Mouse (Mus musculus): ENCODE results near the gene Kctd14. TPM values are rescaled to one million over a fixed set of nuclear protein-coding genes. Genes with fewer than 3 reads are reported as not detected.
"Not testable (repeated sequence)": the region's sequence is repeated elsewhere in the genome, so short reads cannot be mapped to it uniquely, and the experiment has no call there.

Gene Kctd14
- total RNA-seq, 2 experiments from 2014 or later: 0.16 to 0.23 TPM

- no peak for DNase-seq
- intact Hi-C loops (cut with DNase I; ENCODE audit: low total_unique reads): loop anchor here (5.0 to 10.0 kb wide), 3 partner anchors 48 to 235 kb away; partner anchors contain the start of genes Aamdc and Rsf1
Observed at GRCm38 (mm10) chr7:97429705-97430104, 21.4 kb upstream of the Kctd14 start.

GRCm38 (mm10) chr7:97433517-97433916 is 17.6 kb upstream of the Kctd14 start:
- intact Hi-C loops (cut with DNase I; ENCODE audit: low total_unique reads): loop anchor here (10.0 kb wide), 1 partner anchor 231 kb away; no protein-coding TSS in a partner anchor
- DNase-seq: not testable (repeated sequence)

- DNase-seq: no peak
- intact Hi-C loops (cut with DNase I; ENCODE audit: low total_unique reads): loop anchor here (10.0 kb wide), 1 partner anchor 230 kb away; no protein-coding TSS in a partner anchor
Observed at GRCm38 (mm10) chr7:97434517-97434916, 16.6 kb upstream of the Kctd14 start.

GRCm38 (mm10) chr7:97438986-97439385 is 12.1 kb upstream of the Kctd14 start:
- no peak for DNase-seq
- intact Hi-C loops (cut with DNase I; ENCODE audit: low total_unique reads): loop anchor here (10.0 kb wide), 1 partner anchor 226 kb away; no protein-coding TSS in a partner anchor

- intact Hi-C loops (cut with DNase I; ENCODE audit: low total_unique reads): no loop called here
- peak; percentile 83 for DNase-seq
Observed at GRCm38 (mm10) chr7:97446171-97446925, 4.8 kb upstream of the Kctd14 start.

GRCm38 (mm10) chr7:97447050-97447531 is 4.0 kb upstream of the Kctd14 start:
- DNase-seq: no peak
- intact Hi-C loops (cut with DNase I; ENCODE audit: low total_unique reads): no loop called here

- intact Hi-C loops (cut with DNase I; ENCODE audit: low total_unique reads): no loop called here
- DNase-seq: no peak
Observed at GRCm38 (mm10) chr7:97452196-97452595, 1.1 kb downstream of the Kctd14 start.

- peak; percentile 15 for DNase-seq
- intact Hi-C loops (cut with DNase I; ENCODE audit: low total_unique reads): no loop called here
Observed at GRCm38 (mm10) chr7:97453141-97453921, 2.2 kb downstream of the Kctd14 start.

- DNase-seq: no peak
- intact Hi-C loops (cut with DNase I; ENCODE audit: low total_unique reads): no loop called here
Observed at GRCm38 (mm10) chr7:97454795-97455194, 3.7 kb downstream of the Kctd14 start.

- intact Hi-C loops (cut with DNase I; ENCODE audit: low total_unique reads): no loop called here
Observed at GRCm38 (mm10) chr7:97455577-97455976, 4.5 kb downstream of the Kctd14 start.

GRCm38 (mm10) chr7:97473001-97473400 is 21.9 kb downstream of the Kctd14 start:
- intact Hi-C loops (cut with DNase I; ENCODE audit: low total_unique reads): no loop called here
- no peak for DNase-seq

More at GRCm38 (mm10) chr7:97455577-97455976, 4.5 kb downstream of the Kctd14 start:
- DNase-seq: no peak

- intact Hi-C loops (cut with DNase I; ENCODE audit: low total_unique reads): loop anchor here (5.0 kb wide), 1 partner anchor 52 kb away; no protein-coding TSS in a partner anchor
- DNase-seq: no peak
Observed at GRCm38 (mm10) chr7:97479349-97479748, 28.2 kb downstream of the Kctd14 start.

GRCm38 (mm10) chr7:97480290-97480689 is 29.2 kb downstream of the Kctd14 start:
- intact Hi-C loops (cut with DNase I; ENCODE audit: low total_unique reads): loop anchor here (10.0 kb wide), 1 partner anchor 95 kb away; the partner anchor contains the start of genes Aamdc and Rsf1
- no peak for DNase-seq

GRCm38 (mm10) chr7:97480821-97481339 is 29.8 kb downstream of the Kctd14 start, which contains the start of gene Ints4:
Gene Ints4 (plus strand): TSS chr7:97480956.
- intact Hi-C loops (cut with DNase I; ENCODE audit: low total_unique reads): loop anchor here (10.0 kb wide), 1 partner anchor 94 kb away; the partner anchor contains the start of genes Aamdc and Rsf1
- DNase-seq: peak; percentile 91

- no peak for DNase-seq
- intact Hi-C loops (cut with DNase I; ENCODE audit: low total_unique reads): loop anchor here (10.0 kb wide), 1 partner anchor 91 kb away; the partner anchor contains the start of genes Aamdc and Rsf1
Observed at GRCm38 (mm10) chr7:97483378-97483777, 32.3 kb downstream of the Kctd14 start.

GRCm38 (mm10) chr7:97491157-97491556 is 40.0 kb downstream of the Kctd14 start:
- DNase-seq: no peak
- intact Hi-C loops (cut with DNase I; ENCODE audit: low total_unique reads): no loop called here

GRCm38 (mm10) chr7:97492420-97492819 is 41.3 kb downstream of the Kctd14 start:
- intact Hi-C loops (cut with DNase I; ENCODE audit: low total_unique reads): no loop called here
- no peak for DNase-seq

- DNase-seq: no peak
- intact Hi-C loops (cut with DNase I; ENCODE audit: low total_unique reads): no loop called here
Observed at GRCm38 (mm10) chr7:97495052-97495451, 43.9 kb downstream of the Kctd14 start.

GRCm38 (mm10) chr7:97500555-97501209 is 49.6 kb downstream of the Kctd14 start:
- DNase-seq: peak; percentile 43
- intact Hi-C loops (cut with DNase I; ENCODE audit: low total_unique reads): no loop called here
